11 mouse cellular contexts compared by ENCODE assay signal in the genomic region with DNA sequence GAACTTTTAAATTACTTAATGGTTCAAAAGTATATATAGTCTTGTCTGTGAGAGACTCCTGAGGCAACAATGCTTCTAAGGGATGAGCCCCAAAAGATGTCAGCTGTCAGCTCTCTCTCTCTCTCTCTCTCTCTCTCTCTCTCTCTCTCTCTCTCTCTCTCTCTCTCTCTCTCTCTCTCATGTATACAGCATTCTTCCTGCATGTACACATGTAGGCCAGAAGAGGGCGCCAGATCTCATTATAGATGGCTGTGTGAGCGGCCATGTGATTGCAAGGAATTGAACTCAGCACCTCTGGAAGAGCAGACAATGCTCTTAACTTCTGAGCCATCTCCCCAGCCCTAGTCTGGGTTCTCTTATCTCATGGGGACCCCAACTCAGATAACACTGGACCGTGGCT. TPM values are rescaled to one million over a fixed set of nuclear protein-coding genes. Genes with fewer than 3 reads are reported as not detected.
A peak's percentile ranks its signal among the peaks of the same experiment; 100 is the strongest.
DNase-seq lines count a peak whose midpoint lies in the region; ATAC-seq and TF ChIP-seq lines count a peak whose summit lies in the region.
"Had no signal": no experiment of that assay in that cellular context is flagged by ENCODE, and none has a peak within 500 bp of the region (broad histone marks: within the 10 kb centered on the region; RNA-seq: fewer than 3 reads in every experiment).

No protein-coding gene starts in this region.

- no peak overlapping the region for H3K9ac ChIP-seq in lung, postnatal 0 days (replicated peaks; ENCODE audit: low read depth)
- H3K9ac ChIP-seq in liver, embryonic 11.5 days (ENCODE audit: low read depth, low read length): no peak overlapping the region
- no peak overlapping the region for H3K9ac ChIP-seq in midbrain, embryonic 11.5 days (ENCODE audit: low read length)

- H3K27ac ChIP-seq in lung, postnatal 0 days (ENCODE audit: low read length): no peak overlapping the region
- H3K27ac ChIP-seq in liver, embryonic 11.5 days (ENCODE audit: low read depth, low read length): no peak overlapping the region
- H3K27ac ChIP-seq in midbrain, embryonic 11.5 days (ENCODE audit: low read depth, low read length): no peak overlapping the region
- H3K27ac ChIP-seq: left cerebral cortex, adult 2 months had no signal

- no peaks in the 10 kb centered on the region for H3K36me3 ChIP-seq in lung, postnatal 0 days (ENCODE audit: insufficient read depth, low read length)
- no peaks in the 10 kb centered on the region for H3K36me3 ChIP-seq in liver, embryonic 11.5 days (ENCODE audit: control insufficient read depth, insufficient read depth, low read length)
- no peaks in the 10 kb centered on the region for H3K36me3 ChIP-seq in midbrain, embryonic 11.5 days (ENCODE audit: control insufficient read depth, insufficient read depth, low read length)

- TF ChIP-seq CTCF in lung, postnatal 0 days (IDR thresholded peaks at IDR 0.05): peak; percentile 58

- no peaks in the 10 kb centered on the region for H3K9me3 ChIP-seq in lung, postnatal 0 days (ENCODE audit: low read length)
- no peaks in the 10 kb centered on the region for H3K9me3 ChIP-seq in liver, embryonic 11.5 days (ENCODE audit: control insufficient read depth, low read length)
- no peaks in the 10 kb centered on the region for H3K9me3 ChIP-seq in midbrain, embryonic 11.5 days (ENCODE audit: control insufficient read depth, low read length)

- ATAC-seq in lung, postnatal 0 days: no peak
- peak; percentile 41; the same call in 1 of the 2 replicates for ATAC-seq in liver, embryonic 11.5 days (replicated peaks; ENCODE audit: low FRiP score)
- no peak for ATAC-seq in midbrain, embryonic 11.5 days (ENCODE audit: low FRiP score)

- H3K4me3 ChIP-seq in lung, postnatal 0 days (ENCODE audit: low read depth, low read length): no peak overlapping the region
- no peak overlapping the region for H3K4me3 ChIP-seq in liver, embryonic 11.5 days (ENCODE audit: low read depth, low read length)
- no peak overlapping the region for H3K4me3 ChIP-seq in midbrain, embryonic 11.5 days (ENCODE audit: low read depth, low read length)
- H3K4me3 ChIP-seq: left cerebral cortex, adult 2 months; myocyte had no signal

- H3K4me2 ChIP-seq in lung, postnatal 0 days (replicated peaks; ENCODE audit: low read depth, low read length): no peak overlapping the region
- H3K4me2 ChIP-seq in liver, embryonic 11.5 days: no peak overlapping the region
- no peak overlapping the region for H3K4me2 ChIP-seq in midbrain, embryonic 11.5 days

- DNase-seq in lung, postnatal 0 days (ENCODE audit: low spot score): no peak
- DNase-seq in lung, postnatal 10 days: no peak
- peak; percentile 56 for DNase-seq in NIH3T3 (ENCODE audit: low read depth)
- DNase-seq in liver, embryonic 11.5 days (ENCODE audit: low spot score): no peak
- DNase-seq in thymus, postnatal 0 days (ENCODE audit: low spot score): peak; percentile 32
- DNase-seq in urinary bladder, postnatal 4 days (ENCODE audit: low spot score in 2 of 2): no peak
- no peak for DNase-seq in urinary bladder, postnatal 36 days (ENCODE audit: low spot score in 2 of 2)
- DNase-seq in midbrain, embryonic 11.5 days (ENCODE audit: low spot score, missing footprints): no peak
- DNase-seq: heart, postnatal 4 days had no signal

- H3K27me3 ChIP-seq in lung, postnatal 0 days (replicated peaks; ENCODE audit: insufficient read depth, low read length): no peaks in the 10 kb centered on the region
- no peaks in the 10 kb centered on the region for H3K27me3 ChIP-seq in liver, embryonic 11.5 days (replicated peaks; ENCODE audit: control insufficient read depth, insufficient read depth, low read length)
- no peaks in the 10 kb centered on the region for H3K27me3 ChIP-seq in midbrain, embryonic 11.5 days (ENCODE audit: control insufficient read depth, insufficient read depth, low read length)

- WGBS in lung, postnatal 0 days: 71% methylated on average over 3 of the region's 3 CpGs
- WGBS in liver, embryonic 11.5 days: 61% methylated on average over 3 of the region's 3 CpGs
- 83% methylated on average over 3 of the region's 3 CpGs for WGBS in midbrain, embryonic 11.5 days

- no peak for TF ChIP-seq EP300 in lung, postnatal 0 days (IDR thresholded peaks at IDR 0.05)

- no peaks in the 10 kb centered on the region for H3K4me1 ChIP-seq in lung, postnatal 0 days (ENCODE audit: insufficient read depth, low read depth, low read length)
- H3K4me1 ChIP-seq in liver, embryonic 11.5 days (replicated peaks; ENCODE audit: control insufficient read depth, insufficient read depth, low read length): 0 out of 2 replicates have a peak, but pooled peaks cover under 1% of the 10 kb centered on the region
- H3K4me1 ChIP-seq in midbrain, embryonic 11.5 days (ENCODE audit: control insufficient read depth, insufficient read depth, low read length): no peaks in the 10 kb centered on the region

RNA-seq across cellular contexts. Expression of a gene that starts 19.0 kb away (rescaled TPM):
- polyA plus RNA-seq in lung, postnatal 0 days (2015; fragmentation: Nextera tagmentation; extraction: Ambion mirVana): 101 and 118 TPM in 2 replicates
- polyA plus RNA-seq in liver, embryonic 11.5 days (2014; fragmentation: Nextera tagmentation; extraction: Ambion mirVana): 125 and 137 TPM in 2 replicates
- 125 and 132 TPM in 2 replicates for polyA plus RNA-seq in thymus, postnatal 0 days (2015; fragmentation: Nextera tagmentation; extraction: Ambion mirVana)
- polyA plus RNA-seq in midbrain, embryonic 11.5 days (2014; fragmentation: Nextera tagmentation; extraction: Ambion mirVana): 163 and 179 TPM in 2 replicates

RNA-seq across cellular contexts. Expression of a gene that starts 19.0 kb away (rescaled TPM):
- 22.3 and 25.9 TPM in 2 replicates for polyA plus RNA-seq in lung, postnatal 0 days (2015; fragmentation: Nextera tagmentation; extraction: Ambion mirVana)
- polyA plus RNA-seq in liver, embryonic 11.5 days (2014; fragmentation: Nextera tagmentation; extraction: Ambion mirVana): 51.3 and 52.7 TPM in 2 replicates
- 43.1 and 43.5 TPM in 2 replicates for polyA plus RNA-seq in thymus, postnatal 0 days (2015; fragmentation: Nextera tagmentation; extraction: Ambion mirVana)
- polyA plus RNA-seq in midbrain, embryonic 11.5 days (2014; fragmentation: Nextera tagmentation; extraction: Ambion mirVana): 62.5 and 66.3 TPM in 2 replicates

RNA-seq across cellular contexts. Expression of a gene that starts 42.4 kb away (rescaled TPM):
- 58.2 and 60.4 TPM in 2 replicates for polyA plus RNA-seq in lung, postnatal 0 days (2015; fragmentation: Nextera tagmentation; extraction: Ambion mirVana)
- 75.1 and 78.7 TPM in 2 replicates for polyA plus RNA-seq in liver, embryonic 11.5 days (2014; fragmentation: Nextera tagmentation; extraction: Ambion mirVana)
- polyA plus RNA-seq in thymus, postnatal 0 days (2015; fragmentation: Nextera tagmentation; extraction: Ambion mirVana): 39.5 and 40.4 TPM in 2 replicates
- 127 and 131 TPM in 2 replicates for polyA plus RNA-seq in midbrain, embryonic 11.5 days (2014; fragmentation: Nextera tagmentation; extraction: Ambion mirVana)

Comparison
In these comparisons a context has a peak if more than half of its experiments do, and no peak if none do; other contexts are left out.
1. DNase-seq: peak in NIH3T3 (single experiment) and thymus, postnatal 0 days (single experiment); none in lung, postnatal 0 days (single experiment), lung, postnatal 10 days (single experiment), liver, embryonic 11.5 days (single experiment), urinary bladder, postnatal 4 days (0 of 2), urinary bladder, postnatal 36 days (0 of 2) and midbrain, embryonic 11.5 days (single experiment).